Mouse (Mus musculus) CD4-positive naive resting alpha-beta T cell, adult 57 days (primary cell): ENCODE measurements around the gene Kremen1. TPM values are rescaled to one million over a fixed set of nuclear protein-coding genes. Genes with fewer than 3 reads are reported as not detected.

ENCODE experiments used
- total RNA-seq: library from RNA; stranded (reverse); gene quantifications from one replicate; pipeline ENCODE4 v1.2.4, GENCODE M21; 2023

Kremen1 gene
- 39.4 TPM for total RNA-seq

GRCm38 (mm10) chr11:5261508-5262392, at the start of gene Kremen1:
TSS of gene Kremen1 (minus strand) at chr11:5261558.

DNA sequence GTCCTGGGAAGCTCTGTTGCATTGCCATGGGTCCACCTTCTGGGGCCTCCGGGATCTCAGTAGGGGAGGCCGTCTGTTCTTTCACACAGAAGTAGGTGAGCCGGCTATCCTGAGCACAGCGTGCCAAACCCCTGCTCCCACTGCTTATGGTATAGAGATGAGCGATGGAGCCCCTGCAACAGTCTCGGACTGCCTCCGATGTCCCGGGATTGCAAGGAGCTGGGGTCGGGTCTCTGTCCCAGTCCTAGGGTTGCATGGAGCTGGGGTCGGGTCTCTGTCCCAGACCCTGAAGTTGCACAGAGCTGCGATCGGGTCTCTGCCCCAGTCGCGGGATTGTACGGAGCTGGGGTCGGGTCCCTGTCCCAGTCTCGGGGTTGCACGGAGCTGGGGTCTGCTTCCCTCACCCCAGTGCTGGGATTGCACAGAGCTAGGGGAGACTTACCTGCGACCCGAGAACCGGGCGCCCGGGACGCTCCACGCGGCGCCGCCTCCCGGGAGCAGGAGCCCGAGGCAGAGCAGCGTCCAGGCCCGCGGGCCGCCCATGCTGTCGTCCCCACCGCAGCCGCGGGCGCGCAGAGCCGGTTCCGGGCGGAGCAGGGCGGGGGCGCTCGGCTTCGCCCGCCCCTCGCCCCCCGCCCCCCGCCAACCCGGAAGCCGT, 109.5 kb downstream of the Kremen1 start, which contains the start of gene Emid1:
TSS of gene Emid1 (minus strand) at position 578 of the 658 bp plus-strand sequence.

Other genes with a start within 250 kb of the Kremen1 start
- gene Rasl10a, start 203.4 kb downstream of the Kremen1 start, total RNA-seq, result not detected
- gene Gas2l1, start 196.2 kb downstream of the Kremen1 start, total RNA-seq, result 1.0 TPM
- 5.0 TPM for gene Rhbdd3, start 162.6 kb downstream of the Kremen1 start, total RNA-seq
- gene Ewsr1, start 162.3 kb downstream of the Kremen1 start, total RNA-seq, result 636 TPM
- gene Emid1, start 109.3 kb downstream of the Kremen1 start, total RNA-seq, result 6.2 TPM
- gene Znrf3, start 183.3 kb upstream of the Kremen1 start, total RNA-seq, result 78.9 TPM